Mouse (Mus musculus): ENCODE results near the gene Scube1.

Scube1 gene

GRCm38 (mm10) chr15:83563857-83564651 lies 160.8 kb downstream of the Scube1 start:
- peak; percentile 90 for DNase-seq (ENCODE audit: low spot score)

DNA sequence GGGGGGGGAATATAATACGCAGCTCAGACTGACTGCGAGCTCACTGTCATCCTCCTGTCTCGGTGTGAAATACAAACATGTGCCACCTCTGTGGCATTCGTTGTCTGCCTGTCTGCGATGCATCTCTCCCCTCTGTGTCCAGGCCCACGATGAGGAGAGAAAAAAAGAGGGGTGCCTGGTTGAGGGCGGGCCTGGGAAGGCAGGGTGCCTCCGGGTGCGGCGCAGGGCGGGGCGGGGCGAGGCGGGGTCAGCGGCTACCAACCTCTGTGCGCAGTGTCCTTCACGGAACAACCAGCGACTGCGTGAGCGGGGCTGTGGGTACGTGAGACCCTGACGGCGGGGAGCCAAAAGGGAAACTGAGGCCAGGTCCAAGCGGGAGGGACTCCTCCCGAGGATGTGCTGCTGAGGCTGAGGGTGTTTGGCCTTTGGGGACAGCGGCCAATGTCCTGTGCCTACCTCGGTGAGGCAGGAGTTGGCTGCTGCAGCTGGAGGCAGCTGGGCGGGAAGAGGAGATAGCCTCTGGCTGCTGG lies 161.4 kb downstream of the Scube1 start, which contains the start of the genes Tspo and Mcat:
Gene Tspo (plus strand): TSS at position 266 of the 530 bp plus-strand sequence.
Gene Mcat (minus strand): TSS at position 461 of the 530 bp plus-strand sequence.
- DNase-seq (ENCODE audit: low spot score), result peak; percentile 79

DNA sequence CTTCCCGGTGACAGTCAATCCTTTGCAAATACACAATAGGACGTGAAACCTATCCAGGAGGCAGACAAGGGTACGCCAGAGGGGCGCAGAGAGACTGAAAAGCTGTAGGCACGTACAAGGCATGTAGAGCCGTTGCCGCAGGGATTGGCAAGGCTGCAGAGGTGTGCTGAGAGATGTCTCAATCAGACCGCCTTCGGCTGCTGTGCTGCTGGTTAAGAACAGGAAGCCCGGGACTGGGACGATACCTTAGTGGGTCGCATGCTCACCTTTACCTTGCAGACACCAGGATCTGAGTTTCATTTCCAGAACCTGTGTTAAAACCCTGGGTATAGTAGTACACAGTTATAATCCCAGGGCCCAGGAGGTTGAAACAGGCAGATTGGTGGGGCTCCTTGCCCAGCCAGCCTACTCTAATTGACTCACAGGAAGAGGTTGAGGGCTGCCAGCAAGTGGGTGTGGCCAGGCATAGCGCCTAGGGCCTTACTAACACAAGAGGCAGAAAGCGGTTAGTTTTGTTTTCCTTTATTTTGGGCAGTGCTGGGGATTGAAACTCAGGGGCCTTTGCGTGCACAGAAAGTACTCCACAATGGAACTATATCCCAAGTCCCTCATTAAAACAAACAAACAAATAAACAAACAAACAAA lies 162.1 kb downstream of the Scube1 start:
- DNase-seq (ENCODE audit: low spot score), result peak; percentile 98

DNA sequence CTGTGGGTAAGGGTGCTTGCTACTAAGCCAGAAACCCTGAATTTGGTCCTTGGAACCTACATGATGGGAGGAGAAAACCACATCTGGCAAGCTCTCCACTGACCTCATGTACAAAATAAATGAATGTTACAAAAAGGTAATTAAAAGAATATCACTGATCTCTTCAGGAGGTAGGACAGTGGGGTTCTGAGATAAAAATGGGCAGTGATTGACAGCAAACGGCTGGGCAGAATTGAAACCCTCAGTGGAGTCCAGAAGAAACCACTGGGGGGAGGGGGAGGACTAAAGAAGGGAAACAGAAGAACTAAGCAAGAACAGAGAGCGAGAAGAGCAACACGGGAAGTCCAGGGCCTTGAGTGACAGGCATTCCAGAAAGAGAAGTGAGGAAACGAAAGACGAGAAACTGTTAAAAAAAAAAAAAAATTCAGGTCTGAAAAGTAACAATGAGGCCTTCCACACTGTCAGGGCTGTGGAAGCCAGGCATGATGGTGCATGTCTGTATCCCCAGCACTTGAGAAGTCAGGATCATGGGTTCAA lies 163.8 kb downstream of the Scube1 start:
- no peak for DNase-seq (ENCODE audit: low spot score)

DNA sequence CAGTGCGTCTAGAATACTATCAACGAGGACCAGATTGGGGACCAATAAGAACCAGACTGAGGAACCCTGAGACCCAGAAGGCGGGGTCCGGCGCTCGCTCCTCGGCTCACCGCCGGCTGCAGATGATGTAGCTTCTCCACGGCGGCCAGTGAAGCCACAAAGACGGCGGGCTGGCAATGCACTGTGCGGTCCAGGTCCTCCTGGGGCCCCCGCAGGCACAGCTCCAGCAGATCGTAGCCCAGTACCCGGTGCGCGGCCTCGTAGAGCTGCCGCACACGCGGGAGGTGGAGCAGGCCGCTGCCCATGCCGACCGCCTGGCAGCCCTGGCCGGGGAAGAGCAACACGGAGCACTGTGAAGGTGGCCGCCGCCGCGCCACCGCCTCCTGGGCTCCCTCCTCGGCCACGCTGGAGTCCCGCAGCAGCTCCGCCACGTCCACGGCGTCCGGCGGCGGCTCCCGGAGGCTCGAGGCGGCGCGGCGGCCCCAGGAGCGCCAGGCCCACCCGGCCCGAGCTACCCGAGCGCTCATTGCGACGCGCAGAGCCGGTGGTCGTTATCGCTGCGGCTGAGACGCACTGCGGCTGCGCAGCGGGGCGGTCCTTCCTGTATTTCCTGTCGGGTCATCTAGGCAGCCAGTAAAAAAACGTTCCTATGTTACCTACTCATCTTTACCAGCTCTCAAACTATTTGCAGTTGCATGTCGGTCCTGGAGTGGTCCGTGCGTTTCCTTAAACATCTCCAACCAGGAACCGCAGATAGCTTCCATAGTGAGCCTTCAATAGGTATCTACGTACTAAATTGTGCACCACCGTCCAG lies 169.5 kb downstream of the Scube1 start:
- peak; percentile 77 for DNase-seq (ENCODE audit: low spot score)

Measured in adipocyte (in vitro differentiated cells).